Mouse (Mus musculus) limb, embryonic 12.5 days (tissue): ENCODE data around the gene Sugct. TPM values are rescaled to one million over a fixed set of nuclear protein-coding genes. Genes with fewer than 3 reads are reported as not detected.
A peak's percentile ranks its signal among the peaks of the same experiment; 100 is the strongest.

Experiments
- ATAC-seq: fragments of 200-750 bp; cut with Nextera tagmentation; 2 replicates; pipeline ENCODE4 v1.8.0; 2017; ENCODE audit warnings: low read depth, moderate TSS enrichment; ENCODE audit not compliant: insufficient number of reproducible peaks, insufficient read depth, low FRiP score, low TSS enrichment
- H3K27ac ChIP-seq: fragments of 300-500 bp; sonication (generic); 2 replicates; pipeline ENCODE4 v1.5.1; 2016; ENCODE audit warnings: mild to moderate bottlenecking, moderate library complexity
- H3K27me3 ChIP-seq: fragments of 300-500 bp; sonication (generic); 2 replicates; pipeline ENCODE4 v1.6.1; 2016; ENCODE audit warnings: mild to moderate bottlenecking, moderate library complexity
- H3K36me3 ChIP-seq: fragments of 300-500 bp; sonication (generic); 2 replicates; pipeline ENCODE4 v1.6.1; 2016; ENCODE audit warnings: mild to moderate bottlenecking, moderate library complexity
- H3K4me1 ChIP-seq: fragments of 300-500 bp; sonication (generic); replicated peaks from 2 replicates; pipeline ENCODE4 v1.6.1; 2016
- H3K4me2 ChIP-seq: fragments of 300-500 bp; sonication (generic); 2 replicates; pipeline ENCODE4 v1.6.1; 2016; ENCODE audit warnings: mild to moderate bottlenecking, moderate library complexity
- H3K4me3 ChIP-seq: fragments of 300-500 bp; sonication (generic); replicated peaks from 2 replicates; pipeline ENCODE4 v1.5.1; 2016; ENCODE audit warnings: mild to moderate bottlenecking
- H3K9ac ChIP-seq: fragments of 300-500 bp; sonication (generic); replicated peaks from 2 replicates; pipeline ENCODE4 v1.6.1; 2016; ENCODE audit warnings: mild to moderate bottlenecking, moderate library complexity
- H3K9me3 ChIP-seq: fragments of 300-500 bp; sonication (generic); 2 replicates; pipeline ENCODE4 v1.6.1; 2016; ENCODE audit warnings: mild to moderate bottlenecking, moderate library complexity
- WGBS: fragments of 180-500 bp; shearing (Covaris S2); methylation state at CpG from one replicate; pipeline ENCODE4 v1.1.7; 2016; 5-methylcytosine and 5-hydroxymethylcytosine counted together
- polyA plus RNA-seq: library from polyadenylated mRNA; unstranded; fragments of >200 nt; fragmentation: Nextera tagmentation; extraction: Ambion mirVana; gene quantifications from 2 replicates; pipeline ENCODE4 v1.2.1, GENCODE M21; 2016

Gene Sugct
- polyA plus RNA-seq, 1 experiment from 2014 or later = 5.5 TPM

DNA sequence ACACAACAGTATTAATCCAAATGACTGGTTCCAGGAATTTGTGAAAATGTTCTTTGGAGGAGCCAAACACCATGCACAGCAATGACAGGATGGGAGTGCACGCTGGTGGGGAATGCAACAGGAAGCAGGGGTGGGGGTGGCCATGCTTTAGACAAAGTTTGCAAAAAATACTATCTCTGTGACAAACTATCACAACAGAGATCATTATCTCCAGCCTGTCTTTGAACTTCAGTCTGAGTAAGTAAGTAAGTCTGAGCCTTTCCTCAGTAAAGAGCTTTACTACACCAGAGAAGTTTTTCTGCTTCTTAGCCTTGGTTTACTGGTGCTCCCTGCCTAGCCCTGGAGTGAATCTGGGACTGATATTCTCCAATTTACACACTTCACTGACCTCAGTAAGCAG lies 664.6 kb downstream of the Sugct start:
- WGBS = 91% methylated on average over 1 of the region's 1 CpGs
- Histone ChIP-seq H3K27ac (no peak overlapping the region), H3K4me1 (peaks cover 11% of the 10 kb centered on the region), H3K4me3 (no peak overlapping the region), H3K27me3 (no peaks in the 10 kb centered on the region), H3K9ac (no peak overlapping the region), H3K4me2 (no peak overlapping the region), H3K9me3 (peaks cover 4% of the 10 kb centered on the region), H3K36me3 (no peaks in the 10 kb centered on the region)
- ATAC-seq = no peak

GRCm38 (mm10) chr13:17028595-17028994 lies 666.8 kb downstream of the Sugct start:
- Histone ChIP-seq H3K27ac (no peak overlapping the region), H3K4me3 (no peak overlapping the region), H3K9me3 (peaks cover 4% of the 10 kb centered on the region), H3K36me3 (no peaks in the 10 kb centered on the region), H3K4me2 (no peak overlapping the region), H3K27me3 (no peaks in the 10 kb centered on the region), H3K4me1 (peaks cover 11% of the 10 kb centered on the region), H3K9ac (no peak overlapping the region)
- ATAC-seq = no peak
- WGBS = 44% methylated on average over 3 of the region's 3 CpGs

GRCm38 (mm10) chr13:17027846-17028529 lies 667.4 kb downstream of the Sugct start:
- Histone ChIP-seq H3K9me3 (peaks cover 4% of the 10 kb centered on the region), H3K4me1 (peaks cover 11% of the 10 kb centered on the region), H3K27me3 (no peaks in the 10 kb centered on the region), H3K4me2 (no peak overlapping the region), H3K27ac (no peak overlapping the region), H3K4me3 (no peak overlapping the region), H3K9ac (no peak overlapping the region), H3K36me3 (no peaks in the 10 kb centered on the region)
- ATAC-seq = peak; percentile 63; the same call in 1 of the 2 replicates
- WGBS = 92% methylated on average over 4 of the region's 4 CpGs

- no peak overlapping the region for H3K4me2 ChIP-seq
- WGBS = 12% methylated on average over 2 of the region's 2 CpGs
- H3K27ac ChIP-seq = no peak overlapping the region
- no peaks in the 10 kb centered on the region for H3K27me3 ChIP-seq
- no peak overlapping the region for H3K4me3 ChIP-seq
- no peaks in the 10 kb centered on the region for H3K36me3 ChIP-seq
- peaks cover 4% of the 10 kb centered on the region for H3K9me3 ChIP-seq
- H3K4me1 ChIP-seq = peaks cover 11% of the 10 kb centered on the region
- no peak overlapping the region for H3K9ac ChIP-seq
- no peak; the same call in 1 of the 2 replicates for ATAC-seq
Measured at GRCm38 (mm10) chr13:17027001-17027400, 668.4 kb downstream of the Sugct start.

- no peak overlapping the region for H3K9ac ChIP-seq
Measured at GRCm38 (mm10) chr13:16996464-16996863, 698.9 kb downstream of the Sugct start.

DNA sequence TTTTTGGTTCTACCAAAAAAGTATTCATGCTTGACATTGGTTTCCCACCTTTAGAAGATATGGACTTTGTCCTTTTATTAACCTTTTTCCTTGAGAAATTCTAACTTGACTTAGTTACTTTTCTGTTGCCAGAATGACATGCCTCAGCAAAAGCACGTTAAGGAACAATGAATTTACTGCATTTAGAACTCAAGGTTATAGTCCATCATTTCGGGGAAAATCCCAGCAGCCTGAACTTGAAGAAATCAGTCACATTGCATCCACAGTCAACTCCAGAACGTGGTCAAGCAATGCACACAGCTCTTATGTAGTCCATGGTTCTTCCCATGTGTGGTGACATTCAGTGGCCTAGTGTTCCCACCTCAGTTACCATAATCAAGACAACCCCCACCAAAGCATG lies 700.0 kb downstream of the Sugct start:
- H3K9ac ChIP-seq = no peak overlapping the region
- H3K27ac ChIP-seq = no peak overlapping the region
- H3K4me3 ChIP-seq = no peak overlapping the region
- H3K36me3 ChIP-seq = no peaks in the 10 kb centered on the region
- 72% methylated on average over 3 of the region's 3 CpGs for WGBS
- no peak for ATAC-seq
- no peaks in the 10 kb centered on the region for H3K9me3 ChIP-seq
- H3K4me1 ChIP-seq = no peaks in the 10 kb centered on the region
- H3K4me2 ChIP-seq = no peak overlapping the region
- H3K27me3 ChIP-seq = no peaks in the 10 kb centered on the region

More at GRCm38 (mm10) chr13:16996464-16996863, 698.9 kb downstream of the Sugct start:
- Histone ChIP-seq H3K27me3 (no peaks in the 10 kb centered on the region), H3K27ac (no peak overlapping the region), H3K4me1 (no peaks in the 10 kb centered on the region), H3K9me3 (no peaks in the 10 kb centered on the region), H3K4me3 (no peak overlapping the region), H3K36me3 (no peaks in the 10 kb centered on the region), H3K4me2 (no peak overlapping the region)
- 86% methylated on average over 2 of the region's 2 CpGs for WGBS
- ATAC-seq = no peak

- WGBS = 77% methylated on average over 6 of the region's 6 CpGs
- no peaks in the 10 kb centered on the region for H3K9me3 ChIP-seq
- H3K27ac ChIP-seq = no peak overlapping the region
- H3K4me2 ChIP-seq = no peak overlapping the region
- no peaks in the 10 kb centered on the region for H3K27me3 ChIP-seq
- H3K9ac ChIP-seq = no peak overlapping the region
- H3K4me3 ChIP-seq = no peak overlapping the region
- no peaks in the 10 kb centered on the region for H3K36me3 ChIP-seq
- no peaks in the 10 kb centered on the region for H3K4me1 ChIP-seq
- ATAC-seq = no peak
Measured at GRCm38 (mm10) chr13:16977743-16978142, 717.6 kb downstream of the Sugct start.

GRCm38 (mm10) chr13:16971277-16971676 lies 724.1 kb downstream of the Sugct start:
- no peak overlapping the region for H3K4me3 ChIP-seq
- no peak for ATAC-seq

GRCm38 (mm10) chr13:16968995-16969394 lies 726.4 kb downstream of the Sugct start:
- 77% methylated on average over 5 of the region's 5 CpGs for WGBS
- Histone ChIP-seq H3K4me2 (no peak overlapping the region), H3K4me1 (no peaks in the 10 kb centered on the region), H3K9ac (no peak overlapping the region), H3K36me3 (no peaks in the 10 kb centered on the region), H3K9me3 (no peaks in the 10 kb centered on the region), H3K4me3 (no peak overlapping the region), H3K27ac (no peak overlapping the region), H3K27me3 (no peaks in the 10 kb centered on the region)
- ATAC-seq = no peak

More at GRCm38 (mm10) chr13:16971277-16971676, 724.1 kb downstream of the Sugct start:
- no peak overlapping the region for H3K4me2 ChIP-seq
- H3K9ac ChIP-seq = no peak overlapping the region
- no peaks in the 10 kb centered on the region for H3K4me1 ChIP-seq
- no peaks in the 10 kb centered on the region for H3K36me3 ChIP-seq
- 87% methylated on average over 2 of the region's 2 CpGs for WGBS
- no peak overlapping the region for H3K27ac ChIP-seq
- H3K9me3 ChIP-seq = no peaks in the 10 kb centered on the region
- no peaks in the 10 kb centered on the region for H3K27me3 ChIP-seq

DNA sequence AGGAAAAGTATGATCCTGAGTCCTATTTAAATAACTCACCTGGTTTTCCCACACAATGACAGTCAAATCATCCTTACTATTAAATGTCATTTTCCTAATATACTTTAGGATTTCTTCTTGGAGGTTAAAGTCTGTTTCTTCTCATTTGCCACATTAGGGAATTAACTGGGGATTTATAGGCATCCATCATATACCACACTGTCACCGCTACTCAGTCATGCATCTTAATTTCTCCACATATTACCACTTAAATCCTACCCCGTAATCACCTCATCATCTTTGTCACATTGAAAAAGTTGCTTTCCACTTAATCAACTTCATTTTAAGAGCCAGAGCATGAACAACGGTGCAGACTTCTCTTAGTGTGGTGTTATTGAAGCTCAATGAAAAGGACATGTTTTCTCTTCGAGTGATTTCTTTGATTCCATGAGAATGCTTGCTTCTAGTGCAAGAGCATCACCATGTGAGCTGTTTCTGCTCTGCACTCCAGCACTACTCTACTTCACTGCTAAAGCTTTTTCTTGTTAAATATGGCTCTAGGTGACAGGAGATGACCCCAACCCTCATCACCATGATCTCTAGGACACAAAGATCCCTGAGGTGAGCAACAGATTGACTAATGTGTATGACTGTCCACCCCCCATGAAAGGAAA lies 730.4 kb downstream of the Sugct start:
- H3K27ac ChIP-seq = no peak overlapping the region
- 63% methylated on average over 4 of the region's 4 CpGs for WGBS
- no peaks in the 10 kb centered on the region for H3K27me3 ChIP-seq
- H3K9me3 ChIP-seq = no peaks in the 10 kb centered on the region
- H3K4me1 ChIP-seq = no peaks in the 10 kb centered on the region
- no peak overlapping the region for H3K9ac ChIP-seq
- H3K4me3 ChIP-seq = no peak overlapping the region
- H3K36me3 ChIP-seq = no peaks in the 10 kb centered on the region
- H3K4me2 ChIP-seq = no peak overlapping the region
- ATAC-seq = no peak

DNA sequence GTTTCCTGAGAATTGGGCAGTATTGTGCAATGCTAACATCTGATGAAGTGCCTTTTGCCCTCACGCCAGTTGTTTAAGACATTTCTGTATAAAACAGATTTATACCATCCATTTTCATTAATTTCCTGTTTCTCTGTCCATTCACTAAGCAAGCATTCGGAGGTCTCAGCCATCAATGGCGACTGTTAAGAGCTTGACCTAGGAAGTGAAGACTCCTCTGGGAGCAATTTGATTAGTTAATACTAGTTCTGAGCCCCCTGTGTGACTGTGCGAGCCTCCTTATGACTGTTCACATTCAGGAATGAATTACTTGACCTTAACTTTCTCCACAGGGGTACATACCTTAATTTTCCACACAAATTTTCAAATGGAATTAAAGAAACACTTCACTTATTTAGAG lies 743.3 kb downstream of the Sugct start:
- WGBS = 41% methylated on average over 4 of the region's 4 CpGs
- no peaks in the 10 kb centered on the region for H3K36me3 ChIP-seq
- H3K4me3 ChIP-seq = no peak overlapping the region
- H3K4me1 ChIP-seq = peaks cover 5% of the 10 kb centered on the region; the same call in 1 of the 2 replicates
- H3K9me3 ChIP-seq = no peaks in the 10 kb centered on the region
- no peak overlapping the region for H3K4me2 ChIP-seq
- H3K27ac ChIP-seq = no peak overlapping the region
- no peaks in the 10 kb centered on the region for H3K27me3 ChIP-seq
- no peak for ATAC-seq
- no peak overlapping the region for H3K9ac ChIP-seq

DNA sequence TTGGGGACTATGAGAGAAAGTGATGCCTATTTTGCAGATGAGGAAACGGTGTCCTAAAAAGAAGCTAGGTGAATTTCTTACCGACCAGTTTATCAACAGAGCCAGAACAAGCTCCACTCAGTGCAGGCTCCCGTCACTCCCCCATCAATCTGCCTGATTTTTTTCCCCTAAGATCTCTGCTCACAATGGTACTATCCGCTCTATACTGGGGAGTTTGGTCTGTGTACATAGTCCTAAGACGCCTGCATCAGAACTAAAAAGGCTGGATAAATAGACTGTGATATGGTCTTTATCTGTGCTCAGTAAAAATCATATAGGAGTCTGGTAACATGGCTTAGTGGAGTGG lies 755.9 kb downstream of the Sugct start:
- Histone ChIP-seq H3K9ac (no peak overlapping the region), H3K27ac (no peak overlapping the region), H3K27me3 (no peaks in the 10 kb centered on the region), H3K4me3 (no peak overlapping the region), H3K9me3 (no peaks in the 10 kb centered on the region), H3K4me1 (no peaks in the 10 kb centered on the region), H3K4me2 (no peak overlapping the region), H3K36me3 (no peaks in the 10 kb centered on the region)
- 93% methylated on average over 5 of the region's 5 CpGs for WGBS
- ATAC-seq = no peak
